Mouse (Mus musculus) CH12.LX (cell line): ENCODE data around the gene Iqschfp.

Experiments used
- CTCF ChIP-seq, 2 experiments: IDR thresholded peaks in 1 of 2; conservative IDR thresholded peaks in 1 of 2; 2 replicates each; pipeline ENCODE4 v1.5.1; 2011 to 2012; ENCODE audit warnings: low read depth in 2 of 2, low read length in 2 of 2, improper control_type of control experiment in 1 of 2, inconsistent platforms in 1 of 2, mild to moderate bottlenecking in 1 of 2, moderate library complexity in 1 of 2
- GABPA ChIP-seq: IDR thresholded peaks from 2 replicates; pipeline ENCODE4 v1.6.1; 2012; ENCODE audit warnings: low read depth, low read length, improper control_type of control experiment, inconsistent platforms; ENCODE audit not compliant: insufficient replicate concordance
- NRF1 ChIP-seq: IDR thresholded peaks from 2 replicates; pipeline ENCODE4 v1.6.1; 2014; ENCODE audit warnings: low read depth, mild to moderate bottlenecking, inconsistent platforms, low read length, improper control_type of control experiment, moderate library complexity
- POLR2A ChIP-seq: IDR thresholded peaks from 2 replicates; pipeline ENCODE4 v1.6.1; 2011; ENCODE audit warnings: low read depth, mild to moderate bottlenecking, improper control_type of control experiment, low read length
- POLR2AphosphoS2 ChIP-seq: IDR thresholded peaks from 2 replicates; pipeline ENCODE4 v1.6.1; 2011; ENCODE audit warnings: low read depth, low read length, improper control_type of control experiment
- UBTF ChIP-seq: IDR thresholded peaks from 2 replicates; pipeline ENCODE4 v1.6.1; 2012; ENCODE audit warnings: low read depth, mild to moderate bottlenecking, inconsistent platforms, low read length, improper control_type of control experiment, moderate library complexity
- USF1 ChIP-seq: IDR thresholded peaks from 2 replicates; pipeline ENCODE4 v1.6.1; 2014; ENCODE audit warnings: low read depth, mild to moderate bottlenecking, inconsistent platforms, low read length, improper control_type of control experiment

GRCm38 (mm10) chr3:67960727-67961126 is 68.7 kb downstream of the Iqschfp start:
- TF ChIP-seq CTCF (conservative IDR thresholded peaks at IDR 0.05 in 1 of 2, IDR thresholded peaks at IDR 0.05 in 1 of 2; ENCODE audit: low read depth in 2 of 2, low read length in 2 of 2) (no peak), USF1 (no peak), POLR2A (no peak), GABPA (no peak), POLR2AphosphoS2 (no peak), UBTF (no peak), NRF1 (no peak)
